Mouse (Mus musculus): ENCODE results near the gene Idh1.

DNA sequence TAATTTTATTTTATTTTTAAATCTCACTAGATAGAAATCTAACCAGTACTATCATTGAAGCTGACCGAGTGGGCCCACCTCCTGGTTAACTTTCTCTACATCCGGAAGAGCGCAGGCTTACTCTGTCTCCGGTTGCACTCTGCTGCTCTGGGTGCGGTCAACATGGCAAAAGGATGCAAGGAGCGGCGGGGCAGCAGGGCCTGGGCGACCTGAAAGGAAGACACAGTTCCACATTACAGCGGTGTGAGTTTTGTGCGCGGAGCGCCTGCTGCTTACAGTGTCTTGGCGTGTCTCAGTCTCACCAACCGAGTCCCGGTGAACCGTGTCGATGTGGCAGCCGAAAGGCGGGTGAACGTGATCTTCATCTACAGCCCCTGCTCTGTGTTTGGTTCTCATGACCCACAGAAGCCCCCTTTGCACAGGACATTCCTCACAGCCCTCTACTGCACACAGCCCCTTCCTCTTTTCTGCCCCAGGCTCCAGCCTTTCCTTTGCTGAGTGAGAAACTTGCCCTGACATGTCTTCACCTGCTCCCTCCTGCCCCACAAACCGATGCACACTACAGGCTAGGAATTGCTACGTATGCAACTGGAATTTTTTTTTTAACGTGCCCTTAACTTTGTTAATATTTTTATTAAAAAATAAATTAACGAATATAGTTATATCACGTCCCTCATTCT is 76.4 kb downstream of the Idh1 start:
- TF ChIP-seq CTCF (conservative IDR thresholded peaks at IDR 0.05; ENCODE audit: insufficient read depth, insufficient read length, low read depth, low read length) (no peak), POLR2A (IDR thresholded peaks at IDR 0.05; ENCODE audit: low read depth, low read length) (no peak)

Measured in kidney, adult 2 months (tissue).